Mouse (Mus musculus) right cerebral cortex, postnatal 36 days (tissue): Measurements from ENCODE around the gene Wbp1.

ENCODE experiments used
- DNase-seq, 2 experiments: peaks; one replicate each; pipeline ENCODE4 v3.0.0; 2022; ENCODE audit warnings: low spot score in 2 of 2, mixed read lengths in 1 of 2

Wbp1 gene

GRCm38 (mm10) chr6:83084477-83084876, 36.9 kb downstream of the Wbp1 start:
- no peak for DNase-seq

GRCm38 (mm10) chr6:83083497-83083896, 37.9 kb downstream of the Wbp1 start:
- no peak for DNase-seq

- no peak for DNase-seq
Measured at GRCm38 (mm10) chr6:83080210-83080609, 41.1 kb downstream of the Wbp1 start.

- peak; percentile 97 to 98 for DNase-seq
Measured at GRCm38 (mm10) chr6:83078324-83078858, 43.0 kb downstream of the Wbp1 start.

- DNase-seq = peak in 1 of 2 experiments; percentile 16
Measured at GRCm38 (mm10) chr6:83077630-83078323, 43.6 kb downstream of the Wbp1 start, which contains the start of gene Pcgf1. Gene Pcgf1, plus strand, starts transcription at chr6:83077869.

GRCm38 (mm10) chr6:83074979-83075378, 46.4 kb downstream of the Wbp1 start:
- DNase-seq = no peak

- DNase-seq = no peak
Measured at GRCm38 (mm10) chr6:83071220-83071619, 50.1 kb downstream of the Wbp1 start.

- no peak for DNase-seq
Measured at GRCm38 (mm10) chr6:83070311-83071219, 50.8 kb downstream of the Wbp1 start.

GRCm38 (mm10) chr6:83070247-83070310, 51.3 kb downstream of the Wbp1 start, which contains the start of gene Tlx2:
Gene Tlx2, minus strand, starts transcription at chr6:83070293.
- DNase-seq = no peak

- no peak for DNase-seq
Measured at GRCm38 (mm10) chr6:83069488-83070246, 51.7 kb downstream of the Wbp1 start.
